In genomic region chr1:182516758-182517676, GRCm38 (mm10) we compare ENCODE assay signal across 8 mouse cellular contexts. TPM values are rescaled to one million over a fixed set of nuclear protein-coding genes. Genes with fewer than 3 reads are reported as not detected.
DNase-seq lines count a peak whose midpoint lies in the region; ATAC-seq and TF ChIP-seq lines count a peak whose summit lies in the region.

Gene Capn2 (minus strand): TSS chr1:182517608.

- peak; percentile 23; the same call in 1 of the 2 replicates for TF ChIP-seq CTCF in bone marrow macrophage, adult 2 months (IDR thresholded peaks at IDR 0.05; ENCODE audit: low read depth, low read length)

- peak within 1 kb of the TSS; percentile 95 for H3K4me3 ChIP-seq in bone marrow macrophage, adult 2 months (ENCODE audit: insufficient read depth, low read length)
- H3K4me3 ChIP-seq in forebrain, embryonic 11.5 days (ENCODE audit: low read depth, low read length), result peak within 1 kb of the TSS; percentile 69
- peak within 1 kb of the TSS; percentile 63 to 71 for H3K4me3 ChIP-seq in heart, embryonic 14.5 days (ENCODE audit: control insufficient read depth in 1 of 2, insufficient read depth in 1 of 2, low read depth in 1 of 2, low read length in 2 of 2)
- H3K4me3 ChIP-seq in liver, embryonic 12.5 days, result peak within 1 kb of the TSS; percentile 62
- H3K4me3 ChIP-seq in myocyte, result peak within 1 kb of the TSS; percentile 88

- H3K27me3 ChIP-seq in forebrain, embryonic 11.5 days (ENCODE audit: control insufficient read depth, insufficient read depth, low read length), result peaks cover 7% of the 10 kb centered on the region; the same call in 1 of the 2 replicates
- no peaks in the 10 kb centered on the region for H3K27me3 ChIP-seq in heart, embryonic 14.5 days (ENCODE audit: control insufficient read depth, insufficient read depth, low read length)
- peaks cover 53% of the 10 kb centered on the region for H3K27me3 ChIP-seq in liver, embryonic 12.5 days (replicated peaks)
- H3K27me3 ChIP-seq in myocyte (ENCODE audit: control insufficient read depth, insufficient read depth, insufficient read length), result no peaks in the 10 kb centered on the region

- no peaks in the 10 kb centered on the region for H3K36me3 ChIP-seq in forebrain, embryonic 11.5 days (ENCODE audit: control insufficient read depth, insufficient read depth, low read length)
- peaks cover 10% of the 10 kb centered on the region for H3K36me3 ChIP-seq in heart, embryonic 14.5 days (ENCODE audit: control insufficient read depth, insufficient read depth, low read length)
- H3K36me3 ChIP-seq in liver, embryonic 12.5 days, result 0 out of 2 replicates have a peak, but pooled peaks cover 2% of the 10 kb centered on the region
- peaks cover 6% of the 10 kb centered on the region for H3K36me3 ChIP-seq in myocyte (ENCODE audit: control insufficient read depth, insufficient read depth)

- peak within 1 kb of the TSS; percentile 80 for H3K9ac ChIP-seq in forebrain, embryonic 11.5 days (ENCODE audit: low read length)
- H3K9ac ChIP-seq in heart, embryonic 14.5 days (ENCODE audit: low read length), result peak within 1 kb of the TSS; percentile 87
- peak within 1 kb of the TSS; percentile 65 for H3K9ac ChIP-seq in liver, embryonic 12.5 days

- no peaks in the 10 kb centered on the region for H3K9me3 ChIP-seq in forebrain, embryonic 11.5 days (ENCODE audit: control insufficient read depth, low read length)
- H3K9me3 ChIP-seq in heart, embryonic 14.5 days (ENCODE audit: control insufficient read depth, low read length), result no peaks in the 10 kb centered on the region
- H3K9me3 ChIP-seq in liver, embryonic 12.5 days (replicated peaks), result no peaks in the 10 kb centered on the region

- peaks cover 56% of the 10 kb centered on the region for H3K4me1 ChIP-seq in bone marrow macrophage, adult 2 months (ENCODE audit: control insufficient read depth, insufficient read depth, low read length)
- H3K4me1 ChIP-seq in forebrain, embryonic 11.5 days (replicated peaks; ENCODE audit: control insufficient read depth, insufficient read depth, low read length), result peaks cover 2% of the 10 kb centered on the region; the same call in 1 of the 2 replicates
- H3K4me1 ChIP-seq in heart, embryonic 14.5 days (ENCODE audit: control insufficient read depth in 2 of 2, insufficient read depth in 2 of 2, low read length in 2 of 2), result peaks cover 35 to 47% of the 10 kb centered on the region in 2 experiments
- peaks cover 23% of the 10 kb centered on the region; the same call in 1 of the 2 replicates for H3K4me1 ChIP-seq in liver, embryonic 12.5 days

- peak; percentile 46 for DNase-seq in A20 (ENCODE audit: low read depth, low spot score)
- peak; percentile 89 for DNase-seq in forebrain, embryonic 11.5 days (ENCODE audit: low spot score)
- peak; percentile 92 for DNase-seq in kidney, postnatal 10 days
- DNase-seq in spleen, postnatal 4 days (ENCODE audit: low spot score in 2 of 2), result peak; percentile 72 to 88

- under 1% methylated on average over 84 of the region's 84 CpGs for WGBS in forebrain, embryonic 11.5 days
- under 1% methylated on average over 81 of the region's 84 CpGs for WGBS in heart, embryonic 14.5 days
- under 1% methylated on average over 77 of the region's 84 CpGs for WGBS in liver, embryonic 12.5 days (ENCODE audit: insufficient replicate concordance)

- peak; percentile 96 for ATAC-seq in forebrain, embryonic 11.5 days (replicated peaks; ENCODE audit: low FRiP score)
- ATAC-seq in heart, embryonic 14.5 days (ENCODE audit: insufficient number of reproducible peaks, insufficient read depth, low FRiP score, low read depth), result peak; percentile 84
- peak; percentile 76 for ATAC-seq in liver, embryonic 12.5 days

- H3K79me2 ChIP-seq in myocyte (ENCODE audit: control insufficient read depth, insufficient read depth), result peaks cover 49% of the 10 kb centered on the region

- H3ac ChIP-seq in myocyte (ENCODE audit: control insufficient read depth, insufficient read length), result peak within 1 kb of the TSS; percentile 56

- H3K27ac ChIP-seq in bone marrow macrophage, adult 2 months (ENCODE audit: insufficient read depth, low read depth, low read length), result peak within 1 kb of the TSS; percentile 43
- 0 out of 2 replicates have a peak within 1 kb of the TSS, but pooled peaks have one; percentile 39 for H3K27ac ChIP-seq in forebrain, embryonic 11.5 days (ENCODE audit: low read depth, low read length)
- H3K27ac ChIP-seq in heart, embryonic 14.5 days (replicated peaks in 1 of 2; ENCODE audit: control insufficient read depth in 1 of 2, insufficient read depth in 1 of 2, low read depth in 2 of 2, low read length in 2 of 2), result peak within 1 kb of the TSS; percentile 60 to 87
- peak within 1 kb of the TSS; percentile 63 for H3K27ac ChIP-seq in liver, embryonic 12.5 days

- H3K4me2 ChIP-seq in forebrain, embryonic 11.5 days (ENCODE audit: low read depth, low read length, severe bottlenecking), result peak within 1 kb of the TSS; percentile 77
- H3K4me2 ChIP-seq in heart, embryonic 14.5 days (ENCODE audit: low read length), result peak within 1 kb of the TSS; percentile 72
- peak within 1 kb of the TSS; percentile 79 for H3K4me2 ChIP-seq in liver, embryonic 12.5 days
- peak within 1 kb of the TSS; percentile 100 for H3K4me2 ChIP-seq in myocyte (ENCODE audit: low read depth)

- no peak for TF ChIP-seq POLR2A in bone marrow macrophage, adult 2 months (IDR thresholded peaks at IDR 0.05; ENCODE audit: borderline replicate concordance, low read depth, low read length)
- TF ChIP-seq POLR2A in myocyte (IDR thresholded peaks at IDR 0.05; ENCODE audit: insufficient read length, low read depth), result peak; percentile 61

TF ChIP-seq in myocyte, 11 proteins besides CTCF, POLR2A, EP300 and RAD21:
- TF ChIP-seq MYOD1 (IDR thresholded peaks at IDR 0.05; ENCODE audit: control insufficient read depth in 1 of 3, insufficient read length in 2 of 3, low read depth in 2 of 3), result peak in 2 of 3 experiments; percentile 8 to 61
- TF ChIP-seq SRF (IDR thresholded peaks at IDR 0.05; ENCODE audit: control insufficient read depth, insufficient read length, low read depth), result no peak
- no peak for TF ChIP-seq MAX (IDR thresholded peaks at IDR 0.05; ENCODE audit: low read depth)
- TF ChIP-seq REST (IDR thresholded peaks at IDR 0.05; ENCODE audit: insufficient read depth, insufficient read length), result no peak
- TF ChIP-seq MYOG (IDR thresholded peaks at IDR 0.05; ENCODE audit: control insufficient read depth in 1 of 3, insufficient read depth in 1 of 3, insufficient read length in 2 of 3, low read depth in 2 of 3), result peak in 2 of 3 experiments; percentile 20 to 57
- peak; percentile 14 for TF ChIP-seq TCF3 (IDR thresholded peaks at IDR 0.05; ENCODE audit: insufficient read length, low read depth)
- TF ChIP-seq POLR2AphosphoS2 (IDR thresholded peaks at IDR 0.05; ENCODE audit: insufficient read length, low read depth), result peak; percentile 72

RNA-seq across cellular contexts. Expression of gene Capn2, which starts in this region (rescaled TPM):
- 132 and 135 TPM in 2 replicates for polyA plus RNA-seq in bone marrow macrophage, adult 2 months (2012; ENCODE audit: insufficient read depth, insufficient read length, missing spikeins)
- 90.8 and 91.6 TPM in 2 replicates for polyA plus RNA-seq in forebrain, embryonic 11.5 days (2014; fragmentation: Nextera tagmentation; extraction: Ambion mirVana)
- 71.2 and 76.6 TPM in 2 replicates for polyA plus RNA-seq in heart, embryonic 14.5 days (2014; fragmentation: Nextera tagmentation; extraction: Ambion mirVana)
- polyA plus RNA-seq in liver, embryonic 12.5 days (2016; fragmentation: Nextera tagmentation; extraction: Ambion mirVana), result 35.4 and 36.6 TPM in 2 replicates
- 148 TPM for polyA plus RNA-seq in myocyte (2012; fragmentation: generic; extraction: Trizol)

Comparison
In these comparisons a context has a peak if more than half of its experiments do, and no peak if none do; other contexts are left out.
1. Peak in every context shown above with its lines: DNase-seq, ATAC-seq, H3K4me3 ChIP-seq and H3K27ac ChIP-seq.